In genomic region chr10:123175771-123176170, GRCm38 (mm10) we compare ENCODE assay signal across 12 mouse cellular contexts. TPM values are rescaled to one million over a fixed set of nuclear protein-coding genes. Genes with fewer than 3 reads are reported as not detected.
DNase-seq lines count a peak whose midpoint lies in the region; ATAC-seq lines count a peak whose summit lies in the region.
"Had no signal": no experiment of that assay in that cellular context is flagged by ENCODE, and none has a peak within 500 bp of the region (broad histone marks: within the 10 kb centered on the region; RNA-seq: fewer than 3 reads in every experiment).

No protein-coding gene starts in this region.

- no peak overlapping the region for H3K4me2 ChIP-seq in kidney, embryonic 15.5 days
- H3K4me2 ChIP-seq: embryonic facial prominence, embryonic 15.5 days; heart, embryonic 11.5 days had no signal

- H3K4me3 ChIP-seq in kidney, embryonic 15.5 days (replicated peaks), result no peak overlapping the region
- H3K4me3 ChIP-seq: embryonic facial prominence, embryonic 15.5 days had no signal

- H3K27me3 ChIP-seq in kidney, embryonic 15.5 days, result no peaks in the 10 kb centered on the region
- H3K27me3 ChIP-seq: embryonic facial prominence, embryonic 15.5 days had no signal

- no peak overlapping the region for H3K9ac ChIP-seq in kidney, embryonic 15.5 days
- H3K9ac ChIP-seq: embryonic facial prominence, embryonic 15.5 days had no signal

- 66% methylated on average over 4 of the region's 4 CpGs for WGBS in kidney, embryonic 15.5 days

- no peaks in the 10 kb centered on the region for H3K4me1 ChIP-seq in kidney, embryonic 15.5 days
- H3K4me1 ChIP-seq: embryonic facial prominence, embryonic 15.5 days had no signal

- no peak for DNase-seq in kidney, adult 18-20 months
- peak; percentile 30 for DNase-seq in 3T3-L1 (ENCODE audit: low read depth, low spot score)
- peak; percentile 43 to 56 for DNase-seq in B cell, adult 2 months
- DNase-seq in embryo, embryonic 11 days, result peak; percentile 42
- no peak for DNase-seq in layer of hippocampus, adult 11-12 months (ENCODE audit: low spot score)
- DNase-seq in right cerebral cortex, adult 18-20 months, result no peak
- no peak for DNase-seq in ovary, postnatal 36 days (ENCODE audit: low spot score)
- DNase-seq: adrenal gland, postnatal 10 days; lung, postnatal 10 days had no signal

- peak; percentile 75; the same call in 1 of the 2 replicates for ATAC-seq in kidney, embryonic 15.5 days (replicated peaks; ENCODE audit: low FRiP score)

- H3K36me3 ChIP-seq in kidney, embryonic 15.5 days, result peaks cover 63% of the 10 kb centered on the region

- H3K9me3 ChIP-seq in kidney, embryonic 15.5 days (replicated peaks), result no peaks in the 10 kb centered on the region
- H3K9me3 ChIP-seq: embryonic facial prominence, embryonic 15.5 days had no signal

- no peak overlapping the region for H3K27ac ChIP-seq in kidney, embryonic 15.5 days
- H3K27ac ChIP-seq: embryonic facial prominence, embryonic 15.5 days had no signal

RNA-seq across cellular contexts. Expression of gene Usp15, which starts 21.0 kb away (rescaled TPM):
- polyA plus RNA-seq in kidney, embryonic 15.5 days (2015; fragmentation: Nextera tagmentation; extraction: Ambion mirVana), result 69.9 and 72.1 TPM in 2 replicates

Comparison
In these comparisons a context has a peak if more than half of its experiments do, and no peak if none do; other contexts are left out.
1. DNase-seq: peak in 3T3-L1 (single experiment), B cell, adult 2 months (2 of 2) and embryo, embryonic 11 days (single experiment); none in kidney, adult 18-20 months (single experiment), layer of hippocampus, adult 11-12 months (single experiment), right cerebral cortex, adult 18-20 months (single experiment) and ovary, postnatal 36 days (single experiment).